Mouse (Mus musculus) gastrocnemius, postnatal 4 days (tissue): ENCODE results near the gene Ankfy1. TPM values are rescaled to one million over a fixed set of nuclear protein-coding genes. Genes with fewer than 3 reads are reported as not detected.
"Not testable (repeated sequence)": the region's sequence is repeated elsewhere in the genome, so short reads cannot be mapped to it uniquely, and the experiment has no call there.

Experiments
- DNase-seq, 2 experiments: peaks; one replicate each; pipeline ENCODE4 v3.0.0; 2021 to 2022; ENCODE audit warnings: low spot score in 2 of 2, mixed read lengths in 2 of 2
- total RNA-seq, 2 experiments: library from RNA; stranded (reverse); gene quantifications; 2 replicates each; pipeline ENCODE4 v1.2.3; 2021

Ankfy1 gene
- total RNA-seq, 2 experiments from 2014 or later = 30.7 to 31.2 TPM

DNA sequence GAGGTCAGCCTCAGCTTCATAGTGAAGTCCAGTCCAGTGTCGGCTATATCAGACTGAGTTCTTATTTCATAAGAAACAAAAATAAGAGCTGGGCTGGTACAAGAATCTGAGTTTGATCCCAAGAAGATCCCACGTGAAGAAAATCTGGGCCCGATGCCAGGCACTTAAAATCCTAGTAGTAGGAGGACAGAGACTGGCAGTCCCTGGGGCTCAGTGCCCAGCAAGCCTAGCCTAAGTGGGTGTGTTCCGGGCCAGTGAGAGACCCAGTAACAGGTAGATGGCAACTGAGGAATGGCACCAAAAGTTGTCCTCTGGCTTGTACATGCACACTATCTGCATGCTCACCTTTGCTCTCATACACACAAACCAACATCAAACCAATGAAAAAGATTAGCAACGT lies 22.9 kb downstream of the Ankfy1 start:
- DNase-seq = no peak

DNA sequence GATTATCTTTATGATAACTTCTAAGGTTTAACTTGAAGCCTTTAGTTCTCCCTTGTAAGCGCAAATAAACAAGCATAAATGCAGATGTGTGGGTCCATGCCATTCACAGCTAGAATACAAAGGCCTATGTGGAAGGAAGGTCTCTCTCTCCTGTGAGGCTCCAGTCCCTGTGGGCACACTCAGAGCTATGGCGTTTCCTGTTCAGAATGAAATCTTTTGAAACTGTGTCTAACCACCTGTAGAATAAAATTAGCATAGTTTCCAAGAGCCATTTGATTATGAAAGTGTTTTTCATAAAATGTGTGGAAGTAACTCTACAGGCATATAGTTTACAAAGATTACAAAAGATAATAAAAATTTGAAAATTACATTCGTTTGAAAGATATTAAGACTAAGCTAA lies 28.4 kb downstream of the Ankfy1 start:
- DNase-seq = no peak

DNA sequence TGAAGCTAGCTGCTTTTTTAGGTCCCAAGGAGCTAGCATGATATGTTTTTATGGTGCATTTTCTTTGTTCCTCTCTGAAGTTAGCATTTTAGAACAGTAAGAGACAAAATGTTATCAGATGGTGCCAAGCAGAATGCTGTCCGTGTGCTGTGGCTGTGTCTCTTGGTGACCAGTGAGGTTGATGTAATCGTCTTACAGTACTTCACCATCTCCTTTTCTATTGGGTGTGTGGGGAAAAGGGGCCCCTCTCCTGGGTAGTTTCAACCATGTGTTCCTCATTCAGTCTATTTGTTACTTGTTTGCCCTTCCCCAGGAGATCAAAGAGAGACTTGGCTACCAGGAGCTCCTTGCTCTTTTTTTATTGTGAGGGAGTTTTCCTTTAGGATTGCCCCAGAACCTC lies 33.4 kb downstream of the Ankfy1 start:
- no peak for DNase-seq

DNA sequence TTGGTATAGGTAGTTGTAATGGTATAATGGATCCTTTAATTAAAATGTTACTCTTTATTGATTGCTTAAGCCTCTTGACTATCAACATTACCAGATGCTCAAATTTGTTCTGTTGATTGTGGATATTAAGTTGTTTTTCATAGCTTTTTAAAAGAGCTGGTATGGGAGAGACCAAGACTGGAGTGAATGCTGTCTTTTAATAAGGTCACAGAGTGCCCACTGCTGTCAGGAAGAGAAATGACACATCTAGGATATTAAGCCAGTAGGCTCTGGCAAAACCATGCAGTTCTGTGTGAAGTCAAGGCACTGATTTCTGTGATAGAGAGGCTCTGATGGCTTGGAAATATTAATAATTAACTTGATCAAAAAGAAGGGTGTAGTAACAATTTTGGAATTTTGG lies 34.1 kb downstream of the Ankfy1 start:
- DNase-seq = no peak

DNA sequence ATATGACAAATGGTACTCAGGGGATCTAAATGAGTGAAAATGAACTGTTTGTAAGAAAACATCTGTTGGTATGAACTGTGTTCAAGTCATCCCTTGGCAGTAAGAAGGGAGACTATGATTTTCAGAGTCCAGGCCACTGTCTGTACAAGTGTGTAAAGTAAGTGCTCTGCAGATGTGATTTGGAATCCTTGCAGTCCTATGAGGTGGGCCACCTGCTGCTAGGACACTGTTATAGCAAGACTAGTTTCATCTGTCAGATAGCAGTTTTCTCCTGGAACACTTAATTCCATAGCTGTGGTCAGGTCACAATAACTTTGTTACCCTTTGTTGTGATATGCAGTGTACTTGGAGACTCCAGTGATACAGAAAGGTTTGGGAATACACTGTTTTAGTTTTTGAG lies 36.2 kb downstream of the Ankfy1 start:
- DNase-seq = no peak

DNA sequence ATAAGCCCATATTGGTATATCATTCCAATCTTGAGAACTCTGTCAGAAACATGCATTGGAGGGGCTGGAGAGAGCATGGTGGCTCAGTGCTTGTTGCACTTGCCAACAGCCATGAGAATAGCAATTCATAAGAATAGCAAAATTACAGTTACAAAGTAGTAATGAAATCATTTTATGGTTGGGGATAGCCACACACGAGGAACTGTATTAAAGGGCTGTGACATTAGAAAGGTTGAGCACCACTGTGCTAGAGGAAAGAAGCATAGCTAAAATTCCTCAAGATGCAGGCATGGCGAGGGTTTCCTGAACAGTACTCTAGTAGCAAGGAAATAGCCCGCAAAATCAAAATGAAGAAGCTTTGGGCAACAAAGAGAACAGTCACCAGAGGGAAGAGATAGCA lies 43.9 kb downstream of the Ankfy1 start:
- DNase-seq = no peak

DNA sequence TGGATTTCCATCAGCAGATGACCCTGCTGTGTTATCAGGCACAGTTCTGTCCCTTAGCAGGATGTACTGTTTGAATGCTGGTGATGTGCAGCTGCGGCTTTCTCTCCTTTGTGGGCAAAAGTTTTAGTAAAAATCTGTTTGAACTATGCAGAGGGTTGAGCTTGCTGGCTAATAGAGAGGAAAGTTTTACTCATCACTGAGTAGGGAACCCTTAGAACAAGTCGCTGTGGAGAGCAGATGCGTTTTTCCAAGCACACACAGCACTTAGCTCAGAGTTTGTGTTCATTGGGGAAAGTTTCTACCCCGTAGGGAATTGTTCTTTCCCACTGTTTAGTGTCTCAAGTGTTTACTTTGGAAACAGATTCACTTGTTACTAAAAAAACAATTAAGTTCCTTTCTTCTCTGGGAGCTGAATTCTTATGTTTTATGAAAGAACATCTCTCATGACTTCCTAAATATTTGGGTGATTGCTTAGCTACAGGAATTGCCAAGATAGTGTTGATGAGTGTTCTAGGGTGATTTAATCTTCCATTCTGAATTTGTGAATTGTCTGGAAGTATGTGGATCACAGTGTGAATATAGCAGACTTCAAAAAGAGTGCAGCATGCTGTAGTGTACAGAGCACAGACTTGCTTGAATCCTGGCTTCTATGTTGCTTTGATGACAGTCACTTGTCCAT lies 45.2 kb downstream of the Ankfy1 start:
- DNase-seq = no peak

DNA sequence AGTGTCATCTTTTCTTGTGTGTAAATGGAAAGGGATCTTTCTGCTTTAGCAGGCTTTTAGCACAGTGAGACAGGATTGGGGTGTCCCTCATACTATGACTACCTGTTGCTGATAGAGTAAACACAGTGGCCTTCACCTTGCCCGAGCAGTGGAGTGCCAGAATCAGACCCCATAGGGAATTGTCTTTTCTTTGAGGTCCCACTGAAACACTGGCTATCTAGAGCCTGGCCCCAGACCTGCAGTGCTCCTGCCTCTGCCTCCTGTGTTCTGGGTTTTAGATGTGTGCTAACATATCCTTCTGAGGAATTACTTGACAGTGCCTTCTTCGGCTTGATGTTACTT lies 45.7 kb downstream of the Ankfy1 start:
- DNase-seq = no peak

DNA sequence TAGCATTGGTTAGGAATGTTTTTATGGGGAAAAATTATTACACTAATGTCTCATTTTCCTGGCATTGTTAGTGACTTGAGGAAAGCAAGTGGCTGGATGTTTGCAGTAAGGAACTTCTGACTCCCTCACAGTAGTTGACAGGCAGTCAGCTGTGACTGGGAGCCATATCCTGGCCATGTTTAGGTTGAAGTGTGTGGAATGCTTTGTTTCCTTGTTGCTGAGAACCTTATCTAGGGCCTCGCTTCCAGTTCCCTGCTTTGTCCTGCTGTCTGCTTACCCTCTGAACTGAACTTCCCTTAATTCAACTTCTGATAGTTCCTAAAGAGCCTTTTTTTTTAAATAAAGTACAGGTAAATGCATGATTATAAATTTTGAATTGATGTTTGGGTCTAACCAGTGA lies 46.5 kb downstream of the Ankfy1 start:
- no peak for DNase-seq

DNA sequence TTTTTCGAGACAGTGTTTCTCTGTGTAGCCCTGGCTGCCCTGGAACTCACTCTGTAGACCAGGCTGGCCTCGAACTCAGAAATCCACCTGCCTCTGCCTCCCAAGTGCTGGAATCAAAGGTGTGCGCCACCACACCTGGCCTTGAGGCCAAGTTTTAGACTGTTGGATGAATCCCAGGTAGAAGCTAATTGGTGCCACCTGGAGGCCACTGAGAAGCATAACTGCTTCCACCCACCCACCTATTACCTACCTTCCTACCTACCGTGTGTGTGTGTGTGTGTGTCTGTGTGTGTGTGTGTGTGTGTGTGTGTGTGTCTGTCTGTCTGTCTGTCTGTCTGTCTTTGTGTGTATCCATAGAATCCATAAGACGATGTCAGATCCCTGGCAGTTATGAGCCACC lies 47.7 kb downstream of the Ankfy1 start:
- not testable (repeated sequence) for DNase-seq

DNA sequence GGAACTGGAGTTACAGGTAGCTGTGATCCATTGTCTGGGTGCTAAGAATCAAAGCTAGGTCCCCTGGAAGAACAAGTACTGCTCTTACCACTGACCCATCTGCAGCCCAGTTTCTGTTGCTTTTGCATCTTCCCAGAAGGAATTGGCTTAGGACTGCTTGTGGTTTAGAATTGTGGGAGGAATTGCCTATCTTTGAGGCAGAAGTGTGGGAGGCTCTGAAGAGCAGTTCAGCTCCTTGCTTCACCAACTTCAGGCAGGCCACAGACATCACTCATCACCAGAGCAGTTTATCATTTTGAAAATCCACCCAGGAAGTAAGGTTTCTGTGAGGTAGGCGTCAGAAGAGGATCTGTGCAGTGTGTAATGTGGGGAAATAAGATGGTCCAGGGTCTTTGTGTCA lies 49.2 kb downstream of the Ankfy1 start:
- no peak for DNase-seq

DNA sequence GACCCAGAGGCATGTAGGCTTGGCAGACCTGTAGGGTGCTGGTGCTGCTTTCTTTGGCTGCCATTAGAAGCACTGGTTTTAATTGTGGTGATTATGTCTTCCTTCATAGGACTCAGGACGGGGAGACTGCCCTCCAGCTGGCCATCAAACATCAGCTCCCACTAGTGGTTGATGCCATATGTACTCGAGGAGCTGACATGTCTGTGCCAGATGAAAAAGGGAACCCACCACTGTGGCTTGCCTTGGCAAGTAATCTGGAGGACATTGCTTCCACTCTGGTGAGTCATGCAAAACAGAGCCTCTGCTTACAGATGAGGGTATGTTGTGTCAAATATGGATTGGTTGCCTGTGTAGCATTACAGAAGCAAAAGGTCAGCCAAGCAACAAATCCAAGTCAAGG lies 62.1 kb downstream of the Ankfy1 start:
- DNase-seq = no peak

DNA sequence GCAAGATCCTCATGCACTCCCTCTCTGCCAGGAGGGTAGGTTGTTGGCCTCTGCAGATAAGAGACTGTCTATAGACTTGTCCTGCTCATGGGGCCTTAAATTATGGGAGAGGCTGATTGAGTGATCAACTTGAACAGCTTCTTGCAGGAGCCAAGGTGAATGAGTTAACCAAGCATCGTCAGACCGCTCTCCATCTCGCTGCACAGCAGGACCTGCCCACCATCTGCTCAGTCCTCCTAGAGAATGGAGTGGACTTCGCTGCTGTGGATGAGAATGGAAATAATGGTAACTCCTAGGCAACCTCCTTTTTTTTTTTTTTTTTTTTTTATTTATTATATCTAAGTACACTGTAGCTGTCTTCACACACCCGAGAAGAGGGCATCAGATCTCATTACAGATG lies 68.5 kb downstream of the Ankfy1 start:
- DNase-seq = no peak

DNA sequence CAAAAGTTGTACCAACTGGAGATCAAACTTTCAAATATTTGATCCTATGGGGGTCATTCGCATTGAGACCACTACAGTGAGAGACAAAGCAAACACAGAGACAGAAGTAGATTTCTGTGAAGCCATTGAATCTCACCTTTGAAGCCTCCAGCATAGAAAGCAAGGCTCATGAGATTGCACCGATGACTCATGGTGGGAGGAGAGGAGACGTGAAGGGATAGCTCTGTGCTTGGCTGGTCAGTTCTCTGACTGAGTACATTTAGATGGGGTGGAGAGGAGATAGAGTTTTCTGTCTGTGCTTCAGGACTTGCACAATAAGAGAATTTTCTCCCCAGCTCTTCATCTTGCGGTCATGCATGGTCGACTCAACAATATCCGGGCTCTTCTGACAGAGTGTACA lies 69.8 kb downstream of the Ankfy1 start:
- DNase-seq = no peak

DNA sequence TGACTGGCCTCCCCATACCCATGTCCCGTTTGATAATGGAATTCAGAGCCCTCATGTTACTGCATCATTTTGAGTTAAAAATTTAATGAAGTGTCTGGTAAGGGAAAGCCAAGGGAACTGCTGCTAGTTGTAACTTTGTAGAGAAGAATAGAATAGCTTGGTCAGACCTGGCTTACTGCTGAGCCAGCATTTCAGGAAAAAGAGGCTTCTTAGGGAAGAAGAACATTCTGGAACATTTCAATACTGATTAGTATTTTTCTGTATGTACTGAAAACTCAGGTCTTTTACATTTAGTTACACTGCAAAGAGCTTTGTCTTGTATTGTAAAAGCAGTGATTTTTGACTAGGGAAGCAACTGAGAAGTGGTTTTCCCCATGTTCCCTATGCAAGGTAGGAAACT lies 71.0 kb downstream of the Ankfy1 start:
- no peak for DNase-seq

DNA sequence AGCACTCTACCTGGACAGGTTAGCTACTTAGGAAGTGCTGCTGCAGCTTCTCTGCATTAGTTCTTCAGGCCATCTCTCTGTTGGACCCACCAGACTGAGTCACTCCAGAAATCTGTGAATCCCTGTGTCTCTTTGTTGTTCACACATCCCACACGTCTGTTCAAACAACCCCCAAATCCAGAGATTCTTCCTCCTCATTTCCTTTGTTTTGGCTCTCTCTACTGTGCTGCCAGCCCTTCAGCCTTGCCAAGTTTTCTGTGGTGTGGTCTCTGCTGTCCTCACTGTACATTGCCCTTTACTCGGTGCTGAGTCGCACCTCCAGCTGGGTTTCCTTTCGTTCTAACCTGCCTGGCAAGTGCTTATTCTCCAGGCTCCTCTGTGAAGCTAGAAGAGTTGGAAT lies 74.5 kb downstream of the Ankfy1 start:
- DNase-seq = no peak

DNA sequence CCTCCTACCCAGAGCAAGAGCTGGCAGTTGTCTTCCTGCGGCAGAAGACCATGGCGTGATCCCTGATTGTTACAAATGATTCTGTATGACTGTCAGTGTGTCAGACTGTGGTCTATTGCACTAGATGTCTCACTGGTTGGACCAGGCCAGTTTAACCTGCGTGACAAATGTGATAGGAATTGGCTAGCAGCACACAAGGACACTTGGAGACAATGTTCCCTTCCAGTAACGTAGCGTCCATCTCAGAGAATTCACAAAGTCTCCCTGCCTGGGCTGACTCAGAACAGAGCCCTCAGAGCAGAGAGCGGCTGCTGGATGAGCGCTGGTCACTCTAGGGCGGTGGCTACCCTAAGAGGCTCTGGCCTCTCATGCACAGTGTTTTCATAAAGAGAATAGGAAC lies 77.9 kb downstream of the Ankfy1 start:
- DNase-seq = no peak

DNA sequence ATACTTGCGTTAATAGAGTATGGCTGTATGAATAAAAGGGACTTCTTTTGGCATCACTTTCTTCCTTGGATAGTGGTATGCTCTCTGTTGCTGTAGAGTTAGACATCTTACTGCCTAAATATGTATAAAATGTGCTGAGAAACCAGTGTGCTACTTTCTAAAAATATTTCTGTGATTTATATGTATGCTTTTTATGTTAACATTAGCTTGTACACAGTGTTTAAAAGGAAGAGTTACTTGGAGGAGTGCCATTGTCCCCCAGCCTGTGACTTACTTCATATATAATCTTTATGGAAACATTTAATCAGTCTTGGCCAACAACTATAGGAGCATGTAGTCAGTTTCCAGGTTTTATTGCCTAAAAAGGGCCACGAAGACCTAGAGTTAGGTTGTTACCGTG lies 79.3 kb downstream of the Ankfy1 start:
- DNase-seq = no peak

DNA sequence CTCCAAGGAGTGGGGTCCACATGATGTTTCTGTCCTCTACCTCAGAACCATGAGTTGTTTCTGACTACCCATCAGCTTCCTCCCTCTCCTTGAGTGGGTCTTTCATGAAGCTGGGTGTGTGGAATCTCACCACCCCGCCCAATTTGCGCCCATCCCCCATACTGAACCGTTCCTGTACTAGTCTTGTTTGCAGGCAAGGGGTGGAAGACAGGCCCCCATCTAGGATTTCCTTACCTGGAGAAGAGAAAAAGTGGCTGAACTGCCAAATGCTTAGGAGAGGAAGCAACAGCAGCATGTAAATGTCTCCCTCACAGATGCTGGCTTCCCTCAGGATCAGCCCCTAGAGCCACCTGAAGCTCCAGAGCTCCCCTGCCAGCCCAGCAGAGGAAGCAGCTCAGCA lies 80.5 kb downstream of the Ankfy1 start:
- DNase-seq = no peak

DNA sequence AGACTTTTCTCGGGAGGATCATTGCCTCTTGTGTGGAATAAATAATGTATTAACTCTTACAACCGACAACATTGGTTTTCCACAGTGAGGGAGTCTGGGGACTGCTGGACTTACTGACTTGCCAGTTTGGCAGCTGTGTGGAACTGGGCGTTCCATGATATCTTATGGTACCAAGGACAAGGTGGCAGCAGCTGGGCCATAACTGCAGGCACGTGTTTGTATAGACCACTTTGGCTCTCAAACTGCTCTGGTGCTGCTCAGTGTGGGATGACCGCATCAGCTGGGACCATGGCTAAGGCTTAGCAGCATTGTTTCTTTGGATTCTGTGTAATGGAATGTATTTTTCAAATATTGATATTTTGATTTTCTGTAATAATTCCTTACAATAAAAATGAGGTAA lies 81.0 kb downstream of the Ankfy1 start:
- DNase-seq = no peak

DNA sequence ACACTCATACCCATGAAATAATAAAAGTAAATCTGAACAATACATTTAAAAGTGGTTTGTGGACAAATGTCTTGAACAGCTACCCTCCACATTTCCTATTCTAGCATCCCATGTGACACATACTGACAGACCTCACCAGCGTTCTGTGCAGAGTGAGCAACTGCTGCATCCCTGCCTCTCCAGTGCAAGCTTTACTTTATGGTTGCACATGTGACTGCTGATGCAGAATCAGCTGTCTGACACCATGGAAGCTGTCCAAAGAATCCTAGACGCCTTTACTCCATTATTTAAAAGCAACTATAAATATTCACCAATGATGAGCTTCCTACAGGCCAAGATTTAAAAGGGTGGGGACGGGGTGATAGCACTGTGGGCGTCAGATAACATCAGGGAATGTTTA lies 81.7 kb downstream of the Ankfy1 start:
- no peak for DNase-seq

DNA sequence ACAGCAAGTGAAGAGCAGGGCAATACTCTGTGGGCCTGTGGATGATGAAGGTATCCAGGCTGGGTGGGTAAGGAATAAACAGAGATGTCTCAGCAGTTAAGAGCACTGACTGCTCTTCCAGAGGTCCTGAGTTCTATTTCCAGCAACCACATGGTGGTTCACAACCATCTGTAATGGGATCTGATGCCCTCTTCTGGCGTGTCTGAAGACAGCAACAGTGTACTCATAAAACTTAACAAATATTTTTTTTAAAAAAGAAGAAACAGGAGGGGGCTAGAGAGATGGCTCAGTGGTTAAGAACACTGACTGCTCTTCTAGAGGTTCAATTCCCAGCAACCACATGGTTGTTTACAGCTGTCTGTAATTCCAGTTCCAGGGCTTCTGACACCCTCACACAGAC lies 82.8 kb downstream of the Ankfy1 start:
- DNase-seq = not testable (repeated sequence)

DNA sequence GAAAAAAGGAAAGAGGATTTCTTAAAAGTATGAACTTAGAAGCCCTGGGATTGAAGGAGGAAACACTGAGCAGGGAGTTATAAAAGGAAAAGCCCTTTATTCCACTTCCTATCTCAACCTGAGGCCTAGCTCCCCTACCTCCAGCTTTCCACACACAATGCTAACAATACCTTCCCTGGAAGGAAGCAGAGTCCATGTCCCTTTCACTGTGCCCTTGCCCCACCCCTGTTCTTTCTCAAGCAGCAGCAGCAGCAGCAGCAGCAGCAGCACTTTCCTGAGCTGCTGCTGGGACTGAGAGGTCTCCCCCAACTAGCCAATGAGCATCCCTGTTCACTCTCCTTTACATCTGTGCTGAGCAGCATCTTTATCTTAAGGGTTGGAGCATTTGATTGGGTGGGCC lies 89.2 kb downstream of the Ankfy1 start:
- DNase-seq = no peak

DNA sequence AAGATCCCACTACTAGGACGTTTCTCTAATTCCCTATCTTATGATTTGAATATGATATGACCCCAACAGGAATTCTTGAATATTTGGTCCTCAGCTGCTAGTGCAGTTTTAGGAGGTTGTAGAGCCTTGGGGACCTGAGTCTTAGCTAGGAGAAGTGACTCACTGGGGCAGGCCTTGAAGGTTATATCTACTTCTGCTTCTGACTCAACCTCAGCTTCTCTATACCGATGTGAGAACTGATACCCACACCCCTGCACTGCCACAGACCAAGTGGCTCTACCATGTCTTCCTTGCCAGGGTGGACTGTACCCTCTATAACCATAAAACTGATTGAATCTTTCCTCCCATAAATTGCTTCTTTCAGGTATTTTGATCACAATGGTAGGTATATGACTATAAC lies 92.3 kb downstream of the Ankfy1 start:
- DNase-seq = no peak
